In genomic region chr7:105513845-105514291, GRCm38 (mm10) we compare ENCODE assay signal across 19 mouse cellular contexts. TPM values are rescaled to one million over a fixed set of nuclear protein-coding genes. Genes with fewer than 3 reads are reported as not detected.
DNase-seq lines count a peak whose midpoint lies in the region; ATAC-seq and TF ChIP-seq lines count a peak whose summit lies in the region.
"Had no signal": no experiment of that assay in that cellular context is flagged by ENCODE, and none has a peak within 500 bp of the region (broad histone marks: within the 10 kb centered on the region; RNA-seq: fewer than 3 reads in every experiment).

No protein-coding gene starts in this region.

- DNase-seq in lung, postnatal 36 days = peak; percentile 11
- DNase-seq in lung, postnatal 14 days = no peak
- DNase-seq in layer of hippocampus, adult 9-10 months (ENCODE audit: low spot score) = no peak
- DNase-seq in urinary bladder, postnatal 14 days (ENCODE audit: low spot score) = no peak
- DNase-seq in layer of hippocampus, adult 9-11 months = no peak
- DNase-seq: cerebellum, postnatal 25 days; gastrocnemius, adult 2 months; heart, adult 2 months; kidney, postnatal 36 days; right cerebral cortex, adult 18-20 months; spleen, adult 18-20 months; thymus, postnatal 4 days had no signal

- H3K4me1 ChIP-seq in cortical plate, adult 2 months (ENCODE audit: control insufficient read depth, insufficient read depth, low read length) = peaks cover 4% of the 10 kb centered on the region
- peaks cover 13% of the 10 kb centered on the region for H3K4me1 ChIP-seq in hindbrain, embryonic 15.5 days (replicated peaks)
- peaks cover 2% of the 10 kb centered on the region; the same call in 1 of the 2 replicates for H3K4me1 ChIP-seq in olfactory bulb, adult 2 months (ENCODE audit: control insufficient read depth, insufficient read depth, low read length)
- H3K4me1 ChIP-seq: limb, embryonic 12.5 days; liver, embryonic 15.5 days had no signal

- H3K36me3 ChIP-seq in hindbrain, embryonic 15.5 days = no peaks in the 10 kb centered on the region
- H3K36me3 ChIP-seq: limb, embryonic 12.5 days; liver, embryonic 15.5 days had no signal

- no peak overlapping the region for H3K4me2 ChIP-seq in hindbrain, embryonic 15.5 days
- H3K4me2 ChIP-seq: limb, embryonic 12.5 days; liver, embryonic 15.5 days had no signal

- peak; percentile 90 for ATAC-seq in hindbrain, embryonic 15.5 days (ENCODE audit: low FRiP score, low read depth)
- ATAC-seq: Patski had no signal

- no peaks in the 10 kb centered on the region for H3K27me3 ChIP-seq in hindbrain, embryonic 15.5 days
- H3K27me3 ChIP-seq: liver, embryonic 15.5 days; Patski had no signal

- no peak overlapping the region for H3K9ac ChIP-seq in hindbrain, embryonic 15.5 days
- H3K9ac ChIP-seq: limb, embryonic 12.5 days; liver, embryonic 15.5 days had no signal

- no peak for TF ChIP-seq POLR2A in cortical plate, adult 2 months (IDR thresholded peaks at IDR 0.05; ENCODE audit: extremely low read depth, insufficient read depth, low read length)
- TF ChIP-seq POLR2A in olfactory bulb, adult 2 months (IDR thresholded peaks at IDR 0.05; ENCODE audit: insufficient read depth, low read depth, low read length) = no peak

- peak overlapping the region; percentile 48 for H3K27ac ChIP-seq in cortical plate, adult 2 months (ENCODE audit: insufficient read depth, low read length)
- peak overlapping the region; percentile 37 for H3K27ac ChIP-seq in hindbrain, embryonic 15.5 days (replicated peaks)
- H3K27ac ChIP-seq in olfactory bulb, adult 2 months (ENCODE audit: insufficient read depth, low read depth, low read length) = 0 out of 2 replicates have a peak overlapping the region, but pooled peaks have one; percentile 20
- H3K27ac ChIP-seq: gastrocnemius, adult 2 months; heart, adult 2 months; limb, embryonic 12.5 days; liver, embryonic 15.5 days had no signal

- H3K4me3 ChIP-seq in cortical plate, adult 2 months (ENCODE audit: insufficient read depth, low read length) = no peak overlapping the region
- H3K4me3 ChIP-seq in hindbrain, embryonic 15.5 days = no peak overlapping the region
- H3K4me3 ChIP-seq in olfactory bulb, adult 2 months (ENCODE audit: insufficient read depth, low read depth, low read length) = no peak overlapping the region
- H3K4me3 ChIP-seq: gastrocnemius, adult 2 months; heart, adult 2 months; limb, embryonic 12.5 days; liver, embryonic 15.5 days; myocyte had no signal

- H3K9me3 ChIP-seq in hindbrain, embryonic 15.5 days = no peaks in the 10 kb centered on the region
- H3K9me3 ChIP-seq: limb, embryonic 12.5 days; liver, embryonic 15.5 days had no signal

- 39% methylated on average over 5 of the region's 5 CpGs for WGBS in hindbrain, embryonic 15.5 days
- 29% methylated on average over 5 of the region's 5 CpGs for WGBS in olfactory bulb, adult 2 months

- no peak for TF ChIP-seq CTCF in cortical plate, adult 2 months (IDR thresholded peaks at IDR 0.05; ENCODE audit: extremely low read depth, insufficient read depth, low read length)
- no peak for TF ChIP-seq CTCF in olfactory bulb, adult 2 months (IDR thresholded peaks at IDR 0.05; ENCODE audit: insufficient read depth, low read depth, low read length)

RNA-seq across cellular contexts. Expression of gene Cavin3, which starts 31.8 kb away (rescaled TPM):
- 30.9 and 32.1 TPM in 2 replicates for polyA plus RNA-seq in cortical plate, adult 2 months (2012; rRNA removed)
- polyA plus RNA-seq in hindbrain, embryonic 15.5 days (2015; fragmentation: Nextera tagmentation; extraction: Ambion mirVana) = 37.6 and 41.2 TPM in 2 replicates
- polyA plus RNA-seq in olfactory bulb, adult 2 months (2012; ENCODE audit: insufficient read depth, insufficient read length, low replicate concordance, missing spikeins) = not detected in 2 replicates

RNA-seq across cellular contexts. Expression of gene Smpd1, which starts 40.3 kb away (rescaled TPM):
- polyA plus RNA-seq in cortical plate, adult 2 months (2012; rRNA removed) = 93.2 and 93.3 TPM in 2 replicates
- 88.5 and 94.2 TPM in 2 replicates for polyA plus RNA-seq in hindbrain, embryonic 15.5 days (2015; fragmentation: Nextera tagmentation; extraction: Ambion mirVana)
- not detected in 2 replicates for polyA plus RNA-seq in olfactory bulb, adult 2 months (2012; ENCODE audit: insufficient read depth, insufficient read length, low replicate concordance, missing spikeins)

Comparison
In these comparisons a context has a peak if more than half of its experiments do, and no peak if none do; other contexts are left out.
1. RNA of gene Cavin3, which starts 31.8 kb away (polyA plus RNA-seq): 37.6 to 41.2 TPM in hindbrain, embryonic 15.5 days and 30.9 to 32.1 TPM in cortical plate, adult 2 months; not detected in olfactory bulb, adult 2 months; every median in the first group is over 10 times any median in the second.
2. Peak in every context shown above with its lines, with median percentiles within 50 percentile points of each other: H3K27ac ChIP-seq.